Mouse (Mus musculus) E14TG2a.4 (cell line): ENCODE results near the gene Rab3b.
A peak's percentile ranks its signal among the peaks of the same experiment; 100 is the strongest.
"Not testable (repeated sequence)": the region's sequence is repeated elsewhere in the genome, so short reads cannot be mapped to it uniquely, and the experiment has no call there.

ENCODE experiments used
- H3K27me3 ChIP-seq: 2 replicates; pipeline ENCODE4 v1.6.1; 2014; ENCODE audit warnings: low read length, control low read depth; ENCODE audit not compliant: insufficient read depth
- H3K36me3 ChIP-seq: 2 replicates; pipeline ENCODE4 v1.6.1; 2014; ENCODE audit warnings: low read length, control low read depth; ENCODE audit not compliant: insufficient read depth
- H3K4me1 ChIP-seq: replicated peaks from 2 replicates; pipeline ENCODE4 v1.6.1; 2014; ENCODE audit warnings: low read depth, low read length, control low read depth
- H3K4me3 ChIP-seq: replicated peaks from 2 replicates; pipeline ENCODE4 v1.5.1; 2014; ENCODE audit warnings: mild to moderate bottlenecking, low read length
- H3K9me3 ChIP-seq: 2 replicates; pipeline ENCODE4 v1.6.1; 2014; ENCODE audit warnings: low read length, control low read depth
- CTCF ChIP-seq: conservative IDR thresholded peaks from 2 replicates; pipeline ENCODE4 v1.5.1; 2014; ENCODE audit warnings: low read length
- NANOG ChIP-seq: IDR thresholded peaks from 2 replicates; pipeline ENCODE4 v1.6.1; 2014; ENCODE audit warnings: borderline replicate concordance, low read length, mixed read lengths
- POU5F1 ChIP-seq: IDR thresholded peaks from 2 replicates; pipeline ENCODE4 v1.6.1; 2014; ENCODE audit warnings: low read length, borderline replicate concordance

The Rab3b gene

GRCm38 (mm10) chr4:108905859-108906258, 27.0 kb downstream of the Rab3b start:
- no peak overlapping the region for H3K4me3 ChIP-seq

DNA sequence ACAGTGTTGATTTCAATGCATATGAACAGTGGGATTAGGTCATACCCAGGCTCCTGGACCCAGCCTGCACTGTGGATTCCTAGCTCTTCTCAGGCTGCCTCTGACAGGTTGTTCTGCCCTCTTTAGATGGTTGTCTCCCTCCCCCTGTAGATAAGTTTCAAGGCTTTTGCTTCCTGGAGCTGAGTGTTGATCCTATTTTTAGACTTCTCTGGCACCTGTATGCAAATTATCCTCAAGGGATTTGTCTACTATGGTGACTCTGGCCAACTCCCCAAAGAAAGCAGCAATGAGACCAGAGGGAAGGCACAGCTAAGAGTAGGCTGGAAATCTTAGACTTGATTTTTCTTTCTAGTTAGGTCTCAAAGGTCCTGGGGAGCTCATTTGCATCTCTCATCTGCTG, 28.6 kb downstream of the Rab3b start:
- no peaks in the 10 kb centered on the region for H3K36me3 ChIP-seq
- H3K4me1 ChIP-seq = peaks cover 57% of the 10 kb centered on the region
- TF ChIP-seq CTCF = no peak
- TF ChIP-seq NANOG = no peak
- no peak for TF ChIP-seq POU5F1
- H3K27me3 ChIP-seq = 0 out of 2 replicates have a peak, but pooled peaks cover 5% of the 10 kb centered on the region
- no peak overlapping the region for H3K4me3 ChIP-seq
- H3K9me3 ChIP-seq = no peaks in the 10 kb centered on the region

More at GRCm38 (mm10) chr4:108905859-108906258, 27.0 kb downstream of the Rab3b start:
- Histone ChIP-seq H3K27me3 (0 out of 2 replicates have a peak, but pooled peaks cover 5% of the 10 kb centered on the region), H3K9me3 (no peaks in the 10 kb centered on the region), H3K4me1 (peaks cover 70% of the 10 kb centered on the region), H3K36me3 (no peaks in the 10 kb centered on the region)
- TF ChIP-seq NANOG = no peak
- no peak for TF ChIP-seq CTCF
- no peak for TF ChIP-seq POU5F1

GRCm38 (mm10) chr4:108909872-108910425, 31.1 kb downstream of the Rab3b start:
- TF ChIP-seq POU5F1 = no peak
- TF ChIP-seq CTCF = no peak
- TF ChIP-seq NANOG = no peak
- 0 out of 2 replicates have a peak, but pooled peaks cover 5% of the 10 kb centered on the region for H3K27me3 ChIP-seq
- peaks cover 35% of the 10 kb centered on the region for H3K4me1 ChIP-seq
- no peaks in the 10 kb centered on the region for H3K9me3 ChIP-seq
- H3K36me3 ChIP-seq = no peaks in the 10 kb centered on the region
- H3K4me3 ChIP-seq = no peak overlapping the region

DNA sequence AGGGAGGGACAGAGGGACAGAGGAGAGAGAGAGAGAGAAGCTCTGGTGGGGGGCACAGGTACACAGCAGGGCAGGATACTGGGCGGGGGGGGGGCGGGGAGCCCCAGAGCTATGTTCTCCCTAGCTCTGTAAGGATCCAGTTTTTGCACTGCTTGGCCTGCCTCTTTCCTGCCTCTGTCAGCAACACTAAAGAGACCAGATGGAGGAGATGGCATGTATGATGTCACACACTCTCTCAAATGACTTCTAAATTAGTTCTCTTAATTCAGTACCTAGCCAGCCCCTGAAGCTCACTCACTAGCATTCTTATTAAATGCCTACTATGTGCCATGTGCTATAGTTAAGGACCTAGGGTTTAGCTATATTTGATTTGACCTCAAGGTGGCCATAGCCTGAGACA, 33.0 kb downstream of the Rab3b start:
- peaks cover 15% of the 10 kb centered on the region for H3K4me1 ChIP-seq
- TF ChIP-seq POU5F1 (no peak), NANOG (no peak), CTCF (no peak)
- H3K4me3 ChIP-seq = no peak overlapping the region
- H3K36me3 ChIP-seq = no peaks in the 10 kb centered on the region
- no peaks in the 10 kb centered on the region for H3K9me3 ChIP-seq
- 0 out of 2 replicates have a peak, but pooled peaks cover 5% of the 10 kb centered on the region for H3K27me3 ChIP-seq

GRCm38 (mm10) chr4:108913180-108913579, 34.3 kb downstream of the Rab3b start:
- Histone ChIP-seq H3K27me3 (0 out of 2 replicates have a peak, but pooled peaks cover 5% of the 10 kb centered on the region), H3K4me1 (peaks cover 9% of the 10 kb centered on the region), H3K9me3 (no peaks in the 10 kb centered on the region), H3K36me3 (no peaks in the 10 kb centered on the region), H3K4me3 (no peak overlapping the region)
- TF ChIP-seq NANOG (no peak), POU5F1 (no peak)

DNA sequence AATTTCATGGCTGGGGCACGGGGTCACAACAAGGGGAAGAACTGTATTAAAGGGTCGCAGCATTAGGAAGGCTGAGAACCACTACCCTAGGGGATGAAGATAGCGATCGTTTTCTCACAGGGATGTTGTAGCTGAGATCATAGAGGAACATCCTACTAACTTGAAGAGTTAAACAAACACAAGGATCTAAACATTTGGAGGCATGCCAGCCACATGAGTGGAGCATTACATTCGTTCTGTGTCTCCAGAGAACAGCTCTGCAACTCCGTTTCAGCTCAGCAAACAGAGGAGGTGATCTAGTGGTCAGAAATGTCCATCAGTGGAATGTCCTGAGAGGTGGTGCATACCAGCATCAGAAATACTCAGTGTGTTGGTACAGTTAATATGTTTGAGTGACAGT, 35.5 kb downstream of the Rab3b start:
- Histone ChIP-seq H3K27me3 (0 out of 2 replicates have a peak, but pooled peaks cover 5% of the 10 kb centered on the region), H3K36me3 (no peaks in the 10 kb centered on the region), H3K9me3 (no peaks in the 10 kb centered on the region), H3K4me3 (no peak overlapping the region), H3K4me1 (peaks cover 8% of the 10 kb centered on the region)
- no peak for TF ChIP-seq NANOG
- no peak for TF ChIP-seq POU5F1
- TF ChIP-seq CTCF = no peak

- Histone ChIP-seq H3K4me3 (no peak overlapping the region), H3K4me1 (peaks cover 8% of the 10 kb centered on the region), H3K27me3 (0 out of 2 replicates have a peak, but pooled peaks cover 5% of the 10 kb centered on the region), H3K9me3 (no peaks in the 10 kb centered on the region), H3K36me3 (no peaks in the 10 kb centered on the region)
- no peak for TF ChIP-seq POU5F1
- no peak for TF ChIP-seq NANOG
- no peak for TF ChIP-seq CTCF
These were observed 36.2 kb downstream of the Rab3b start for GRCm38 (mm10) chr4:108915101-108915500.

- no peaks in the 10 kb centered on the region for H3K36me3 ChIP-seq
- no peak for TF ChIP-seq CTCF
- TF ChIP-seq NANOG = no peak
- no peak for TF ChIP-seq POU5F1
These were observed 38.8 kb downstream of the Rab3b start for GRCm38 (mm10) chr4:108917654-108918053.

DNA sequence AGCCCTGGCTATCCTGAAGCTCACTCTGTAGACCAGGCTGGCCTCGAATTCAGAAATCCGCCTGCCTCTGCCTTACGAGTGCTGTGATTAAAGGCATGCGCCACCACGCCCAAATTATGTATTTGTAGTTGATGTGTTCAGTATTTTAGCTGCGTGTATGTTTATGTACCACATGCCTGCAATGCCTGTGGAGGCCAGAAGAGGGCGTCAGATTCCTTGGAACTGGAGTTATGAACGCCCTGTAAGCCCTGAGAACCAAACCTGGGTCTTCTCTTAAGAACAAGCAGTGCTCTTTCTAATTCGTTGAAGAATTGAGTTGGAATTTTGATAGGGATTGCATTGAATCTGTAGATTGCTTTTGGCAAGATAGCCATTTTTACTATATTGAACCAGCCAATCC, 49.1 kb downstream of the Rab3b start:
- H3K9me3 ChIP-seq, H3K27me3 ChIP-seq, H3K4me1 ChIP-seq, H3K4me3 ChIP-seq, H3K36me3 ChIP-seq: not testable (repeated sequence)
- TF ChIP-seq CTCF = peak; percentile 58

More at GRCm38 (mm10) chr4:108917654-108918053, 38.8 kb downstream of the Rab3b start:
- Histone ChIP-seq H3K9me3 (no peaks in the 10 kb centered on the region), H3K4me3 (no peak overlapping the region), H3K27me3 (no peaks in the 10 kb centered on the region), H3K4me1 (peaks cover 8% of the 10 kb centered on the region)
